Mouse (Mus musculus) NIH3T3 (cell line): ENCODE measurements at regions not wholly inside any gene's neighbourhood (a gene's known extent, or its start where the extent isn't known, plus 50 kb on each side); places are given as distances from the start of the nearest gene placed in this dataset.
A peak's percentile ranks its signal among the peaks of the same experiment; 100 is the strongest.

ENCODE experiments used
- DNase-seq: peaks from one replicate; pipeline ENCODE4 v3.0.0-alpha.2; 2012; ENCODE audit warnings: low read depth

GRCm38 (mm10) chr2:39835370-39835769 lies 609.1 kb upstream of the Ppp6c start:
- no peak for DNase-seq

- DNase-seq = no peak
These were observed 597.6 kb upstream of the Ppp6c start for GRCm38 (mm10) chr2:39823851-39824250.

- peak; percentile 2 for DNase-seq
These were observed 580.4 kb upstream of the Ppp6c start for GRCm38 (mm10) chr2:39806681-39807080.
